Mouse (Mus musculus): ENCODE data around the gene Galk1. TPM values are rescaled to one million over a fixed set of nuclear protein-coding genes. Genes with fewer than 3 reads are reported as not detected.
A peak's percentile ranks its signal among the peaks of the same experiment; 100 is the strongest.

The Galk1 gene
- polyA plus RNA-seq (2012; fragmentation: generic; extraction: Trizol), result 150 TPM
- long read RNA-seq, experiment 1, transcript Galk1-201 (8 exons, 1,406 nt), result major isoform, 169 of 200 reads
- long read RNA-seq, experiment 1, partial matches to known transcripts, result 23 of 200 reads
- long read RNA-seq, experiment 1, other reads (novel, unspliced or antisense), result 8 of 200 reads
- long read RNA-seq, experiment 2, transcript Galk1-201 (8 exons, 1,406 nt), result major isoform, 333 of 351 reads
- long read RNA-seq, experiment 2, partial matches to known transcripts, result 0 of 351 reads
- long read RNA-seq, experiment 2, other reads (novel, unspliced or antisense), result 18 of 351 reads

GRCm38 (mm10) chr11:116012262-116012947 is at the start of gene Galk1:
Galk1 (minus strand) TSS chr11:116012719.
- Histone ChIP-seq H3ac (ENCODE audit: control insufficient read depth, insufficient read length, low read depth) (peak within 1 kb of the TSS; percentile 87), H3K79me2 (ENCODE audit: control insufficient read depth, insufficient read depth) (peaks cover 15% of the 10 kb centered on the region), H3K4me3 (ENCODE audit: insufficient read depth, poor library complexity, severe bottlenecking) (peak within 1 kb of the TSS; percentile 66), H3K36me3 (ENCODE audit: control insufficient read depth, insufficient read depth) (peaks cover 19% of the 10 kb centered on the region), H3K79me3 (ENCODE audit: low read depth) (peaks cover 4% of the 10 kb centered on the region), H3K27me3 (ENCODE audit: control insufficient read depth, insufficient read depth, insufficient read length) (no peaks in the 10 kb centered on the region)
- no peak for TF ChIP-seq MYOG (IDR thresholded peaks at IDR 0.05; ENCODE audit: control insufficient read depth, extremely low read depth, insufficient read length)
- peak; percentile 60 for TF ChIP-seq USF1 (IDR thresholded peaks at IDR 0.05; ENCODE audit: low read depth)
- TF ChIP-seq CTCF (IDR thresholded peaks at IDR 0.05; ENCODE audit: control insufficient read depth, insufficient read depth, insufficient read length), result no peak
- peak; percentile 83 for TF ChIP-seq MAX (IDR thresholded peaks at IDR 0.05)
- no peak for TF ChIP-seq CEBPB (IDR thresholded peaks at IDR 0.05; ENCODE audit: low read depth)

- no peak for TF ChIP-seq CEBPB (IDR thresholded peaks at IDR 0.05; ENCODE audit: low read depth)
- no peak for TF ChIP-seq USF1 (IDR thresholded peaks at IDR 0.05; ENCODE audit: low read depth)
- TF ChIP-seq MYOG (IDR thresholded peaks at IDR 0.05; ENCODE audit: control insufficient read depth, extremely low read depth, insufficient read length), result no peak
- TF ChIP-seq MYOD1 (IDR thresholded peaks at IDR 0.05; ENCODE audit: control insufficient read depth, insufficient read length, low read depth), result no peak
- no peak for TF ChIP-seq CTCF (IDR thresholded peaks at IDR 0.05; ENCODE audit: control insufficient read depth, insufficient read depth, insufficient read length)
- TF ChIP-seq FOSL1 (IDR thresholded peaks at IDR 0.05; ENCODE audit: insufficient read depth, low read length, poor library complexity, severe bottlenecking), result no peak
- TF ChIP-seq MAX (IDR thresholded peaks at IDR 0.05), result no peak
- no peak overlapping the region for H3K4me3 ChIP-seq (ENCODE audit: insufficient read depth, poor library complexity, severe bottlenecking)
- H3K27me3 ChIP-seq (ENCODE audit: control insufficient read depth, insufficient read depth, insufficient read length), result no peaks in the 10 kb centered on the region
- H3K36me3 ChIP-seq (ENCODE audit: control insufficient read depth, insufficient read depth), result peaks cover 38% of the 10 kb centered on the region
- H3K79me2 ChIP-seq (ENCODE audit: control insufficient read depth, insufficient read depth), result no peaks in the 10 kb centered on the region
- H3ac ChIP-seq (ENCODE audit: control insufficient read depth, insufficient read length, low read depth), result no peak overlapping the region
- no peaks in the 10 kb centered on the region for H3K79me3 ChIP-seq (ENCODE audit: low read depth)
These were observed 49.3 kb upstream of the Galk1 start for GRCm38 (mm10) chr11:116061641-116062415.

GRCm38 (mm10) chr11:116060596-116060995 is 48.1 kb upstream of the Galk1 start:
- Histone ChIP-seq H3K27me3 (ENCODE audit: control insufficient read depth, insufficient read depth, insufficient read length) (no peaks in the 10 kb centered on the region), H3K36me3 (ENCODE audit: control insufficient read depth, insufficient read depth) (peaks cover 49% of the 10 kb centered on the region), H3K4me3 (ENCODE audit: insufficient read depth, poor library complexity, severe bottlenecking) (no peak overlapping the region), H3K79me2 (ENCODE audit: control insufficient read depth, insufficient read depth) (no peaks in the 10 kb centered on the region), H3ac (ENCODE audit: control insufficient read depth, insufficient read length, low read depth) (no peak overlapping the region), H3K79me3 (ENCODE audit: low read depth) (no peaks in the 10 kb centered on the region)
- TF ChIP-seq MYOG (IDR thresholded peaks at IDR 0.05; ENCODE audit: control insufficient read depth, extremely low read depth, insufficient read length), result no peak
- no peak for TF ChIP-seq USF1 (IDR thresholded peaks at IDR 0.05; ENCODE audit: low read depth)
- no peak for TF ChIP-seq CEBPB (IDR thresholded peaks at IDR 0.05; ENCODE audit: low read depth)
- TF ChIP-seq MAX (IDR thresholded peaks at IDR 0.05), result no peak
- TF ChIP-seq MYOD1 (IDR thresholded peaks at IDR 0.05; ENCODE audit: control insufficient read depth, insufficient read length, low read depth), result no peak
- no peak for TF ChIP-seq FOSL1 (IDR thresholded peaks at IDR 0.05; ENCODE audit: insufficient read depth, low read length, poor library complexity, severe bottlenecking)
- no peak for TF ChIP-seq CTCF (IDR thresholded peaks at IDR 0.05; ENCODE audit: control insufficient read depth, insufficient read depth, insufficient read length)

GRCm38 (mm10) chr11:116059691-116060025 is 47.1 kb upstream of the Galk1 start:
- Histone ChIP-seq H3K4me3 (ENCODE audit: insufficient read depth, poor library complexity, severe bottlenecking) (no peak overlapping the region), H3ac (ENCODE audit: control insufficient read depth, insufficient read length, low read depth) (no peak overlapping the region), H3K36me3 (ENCODE audit: control insufficient read depth, insufficient read depth) (peaks cover 58% of the 10 kb centered on the region), H3K79me2 (ENCODE audit: control insufficient read depth, insufficient read depth) (no peaks in the 10 kb centered on the region), H3K27me3 (ENCODE audit: control insufficient read depth, insufficient read depth, insufficient read length) (no peaks in the 10 kb centered on the region), H3K79me3 (ENCODE audit: low read depth) (no peaks in the 10 kb centered on the region)
- TF ChIP-seq MYOG (IDR thresholded peaks at IDR 0.05; ENCODE audit: control insufficient read depth, extremely low read depth, insufficient read length), result no peak
- no peak for TF ChIP-seq MAX (IDR thresholded peaks at IDR 0.05)
- TF ChIP-seq FOSL1 (IDR thresholded peaks at IDR 0.05; ENCODE audit: insufficient read depth, low read length, poor library complexity, severe bottlenecking), result no peak
- no peak for TF ChIP-seq USF1 (IDR thresholded peaks at IDR 0.05; ENCODE audit: low read depth)
- TF ChIP-seq CTCF (IDR thresholded peaks at IDR 0.05; ENCODE audit: control insufficient read depth, insufficient read depth, insufficient read length), result no peak
- TF ChIP-seq MYOD1 (IDR thresholded peaks at IDR 0.05; ENCODE audit: control insufficient read depth, insufficient read length, low read depth), result no peak

- H3K36me3 ChIP-seq (ENCODE audit: control insufficient read depth, insufficient read depth), result peaks cover 62% of the 10 kb centered on the region
- H3K27me3 ChIP-seq (ENCODE audit: control insufficient read depth, insufficient read depth, insufficient read length), result no peaks in the 10 kb centered on the region
- H3K4me3 ChIP-seq (ENCODE audit: insufficient read depth, poor library complexity, severe bottlenecking), result no peak overlapping the region
- TF ChIP-seq MAX (IDR thresholded peaks at IDR 0.05) (no peak), MYOD1 (IDR thresholded peaks at IDR 0.05; ENCODE audit: control insufficient read depth, insufficient read length, low read depth) (no peak), FOSL1 (IDR thresholded peaks at IDR 0.05; ENCODE audit: insufficient read depth, low read length, poor library complexity, severe bottlenecking) (no peak), CEBPB (IDR thresholded peaks at IDR 0.05; ENCODE audit: low read depth) (no peak), MYOG (IDR thresholded peaks at IDR 0.05; ENCODE audit: control insufficient read depth, extremely low read depth, insufficient read length) (no peak), USF1 (IDR thresholded peaks at IDR 0.05; ENCODE audit: low read depth) (no peak)
- no peaks in the 10 kb centered on the region for H3K79me2 ChIP-seq (ENCODE audit: control insufficient read depth, insufficient read depth)
- no peaks in the 10 kb centered on the region for H3K79me3 ChIP-seq (ENCODE audit: low read depth)
- H3ac ChIP-seq (ENCODE audit: control insufficient read depth, insufficient read length, low read depth), result no peak overlapping the region
These were observed 46.6 kb upstream of the Galk1 start for GRCm38 (mm10) chr11:116058868-116059690.
